Mouse (Mus musculus): ENCODE data around the gene Klk9.

DNA sequence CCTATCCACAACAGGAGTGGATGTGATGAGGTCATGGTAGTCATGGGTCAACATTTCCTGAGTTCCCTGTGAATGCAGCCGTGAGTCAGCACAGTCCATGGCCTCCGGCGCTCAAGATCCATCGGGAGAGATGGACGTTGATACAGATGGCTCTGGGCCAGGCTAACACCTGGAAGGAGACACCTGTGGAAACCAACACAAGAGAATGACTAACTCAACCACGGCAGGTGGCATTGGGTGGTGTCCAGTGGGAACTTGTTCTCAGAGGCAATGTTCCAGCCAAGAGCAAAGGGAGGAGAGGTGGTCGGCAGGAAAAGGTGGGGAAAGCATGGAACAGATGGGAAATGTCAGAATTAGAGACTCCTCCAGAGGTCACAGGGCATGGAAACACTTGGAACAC, 29.9 kb downstream of the Klk9 start:
- TF ChIP-seq CTCF (IDR thresholded peaks at IDR 0.05; ENCODE audit: extremely low read depth, insufficient read length, insufficient replicate concordance, low read depth, low read length) (no peak), POLR2A (IDR thresholded peaks at IDR 0.05; ENCODE audit: low read depth, low read length) (no peak)
